Mouse (Mus musculus): ENCODE data around the gene Fggy.

- no peak for TF ChIP-seq CTCF (IDR thresholded peaks at IDR 0.05; ENCODE audit: low read depth)
- TF ChIP-seq EP300 (IDR thresholded peaks at IDR 0.05; ENCODE audit: low read depth): no peak
Observed at GRCm38 (mm10) chr4:95794651-95795050, 237.3 kb downstream of the Fggy start.

Measured in liver, embryonic 14.5 days (tissue).